Mouse (Mus musculus) embryonic fibroblast, embryonic 13.5 days (primary cell): ENCODE data around the gene Nmbr.

ENCODE experiments used
- CTCF ChIP-seq: IDR thresholded peaks from 2 replicates; pipeline ENCODE4 v1.5.1; 2011; ENCODE audit warnings: mild to moderate bottlenecking, control low read depth, low read length, moderate library complexity, borderline replicate concordance; ENCODE audit not compliant: insufficient read depth
- POLR2A ChIP-seq: IDR thresholded peaks from 2 replicates; pipeline ENCODE4 v1.6.1; 2011; ENCODE audit warnings: low read depth, mild to moderate bottlenecking, control low read depth, low read length, moderate library complexity

DNA sequence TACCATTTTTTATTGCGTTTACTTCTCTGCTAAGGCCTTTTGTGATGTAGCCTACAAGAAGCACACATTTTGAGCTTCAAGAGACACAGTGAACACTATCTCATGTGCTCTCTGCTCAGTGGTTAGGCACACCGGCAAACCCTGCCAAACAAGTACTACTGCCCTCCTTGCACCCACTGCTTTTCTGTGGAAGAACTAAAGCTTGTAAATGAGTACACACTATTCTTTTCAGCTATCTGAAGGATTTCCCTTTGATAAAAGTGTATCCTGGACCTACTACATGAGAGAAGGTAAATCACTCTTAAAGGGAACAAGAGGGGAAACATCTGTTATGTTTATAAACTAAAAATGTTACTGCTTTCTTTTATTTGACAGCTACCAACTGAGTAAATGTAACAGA lies 39.2 kb upstream of the Nmbr start:
- TF ChIP-seq CTCF (no peak), POLR2A (no peak)
